Mouse (Mus musculus) frontal cortex, postnatal 14 days (tissue): ENCODE data around the gene Nup160.
A peak's percentile ranks its signal among the peaks of the same experiment; 100 is the strongest.

Experiments used
- DNase-seq, 2 experiments: peaks; one replicate each; pipeline ENCODE4 v3.0.0; 2022; ENCODE audit warnings: low spot score in 2 of 2

Gene Nup160

DNA sequence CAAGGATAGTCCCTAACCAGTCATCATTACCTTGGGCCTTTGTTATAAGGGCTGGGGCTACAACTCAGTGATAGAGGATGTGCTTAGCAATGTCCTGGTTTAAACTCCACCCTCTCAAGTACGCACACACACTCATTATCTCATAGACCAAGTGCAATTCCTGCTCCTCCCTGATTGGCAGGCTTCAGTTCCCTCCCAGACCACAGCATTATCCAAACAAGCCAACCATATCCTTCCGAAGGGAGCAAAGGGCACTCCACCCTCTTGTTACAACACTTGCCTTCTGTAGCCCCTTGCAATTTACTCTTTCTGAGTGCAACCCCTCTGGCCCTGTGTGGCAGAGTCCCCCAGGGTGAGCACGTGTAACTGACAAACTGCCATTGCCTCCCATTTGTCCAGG, 15.6 kb upstream of the Nup160 start:
- no peak for DNase-seq

DNA sequence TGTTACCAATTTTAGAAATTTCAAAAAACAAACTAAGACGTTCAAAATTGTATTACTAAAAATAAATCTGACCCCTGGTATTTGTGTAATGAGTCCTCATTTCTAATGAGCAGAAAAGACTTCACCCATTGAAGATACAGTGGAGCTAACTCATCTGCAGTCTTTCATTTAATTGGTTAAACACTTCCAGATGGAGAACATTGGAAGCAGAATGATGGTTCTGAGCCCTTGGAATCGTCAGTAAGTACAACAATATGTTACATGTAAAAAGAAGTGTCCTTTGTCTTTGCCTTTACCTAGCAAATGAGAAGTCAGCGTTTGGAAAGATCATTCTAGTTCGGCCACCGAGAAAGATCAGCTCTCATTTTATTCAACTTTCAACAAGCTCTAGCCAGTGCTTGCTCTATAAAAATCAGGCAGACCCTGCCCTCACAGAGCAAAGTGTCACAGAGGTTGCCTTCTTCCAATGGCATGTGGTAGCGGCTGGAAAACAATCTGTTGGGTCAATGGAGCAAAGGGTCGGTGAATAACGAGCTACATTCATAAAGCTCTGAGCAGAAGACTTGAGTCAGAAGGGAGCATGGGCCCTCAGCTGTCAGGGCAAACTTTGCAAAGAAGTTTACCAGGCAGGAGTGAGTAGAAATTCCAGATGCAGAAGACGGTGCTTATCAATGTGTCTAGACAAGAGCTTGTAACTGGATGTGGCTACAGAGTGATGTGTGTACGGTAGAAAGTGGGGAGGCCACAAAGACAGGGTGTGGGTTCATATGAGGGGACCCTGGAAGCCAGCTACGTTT, 10.2 kb upstream of the Nup160 start:
- DNase-seq, result no peak

- DNase-seq, result peak; percentile 15 to 19
These were observed 9.4 kb upstream of the Nup160 start for GRCm38 (mm10) chr2:90667388-90668265.

DNA sequence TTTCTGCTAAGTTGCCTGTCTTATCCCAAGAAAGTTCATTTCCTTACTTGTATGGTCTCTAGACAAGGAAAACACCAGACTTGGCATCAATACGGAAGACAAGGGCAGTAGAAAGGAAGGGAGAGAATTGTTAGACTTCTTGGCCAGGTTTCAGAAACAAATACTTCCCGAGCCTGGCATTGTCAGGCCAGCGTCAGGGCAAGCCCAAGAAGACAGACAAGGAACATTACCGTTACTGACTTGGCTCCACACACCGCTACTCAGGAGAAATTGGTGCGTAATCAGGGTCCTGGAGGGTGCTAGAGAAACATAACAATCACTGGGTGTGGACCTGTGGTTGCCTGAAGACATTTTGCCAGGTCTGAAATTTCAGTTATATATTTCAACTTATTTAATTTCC, 6.7 kb upstream of the Nup160 start:
- no peak for DNase-seq

- no peak for DNase-seq
These were observed 3.7 kb upstream of the Nup160 start for GRCm38 (mm10) chr2:90673339-90673738.

DNA sequence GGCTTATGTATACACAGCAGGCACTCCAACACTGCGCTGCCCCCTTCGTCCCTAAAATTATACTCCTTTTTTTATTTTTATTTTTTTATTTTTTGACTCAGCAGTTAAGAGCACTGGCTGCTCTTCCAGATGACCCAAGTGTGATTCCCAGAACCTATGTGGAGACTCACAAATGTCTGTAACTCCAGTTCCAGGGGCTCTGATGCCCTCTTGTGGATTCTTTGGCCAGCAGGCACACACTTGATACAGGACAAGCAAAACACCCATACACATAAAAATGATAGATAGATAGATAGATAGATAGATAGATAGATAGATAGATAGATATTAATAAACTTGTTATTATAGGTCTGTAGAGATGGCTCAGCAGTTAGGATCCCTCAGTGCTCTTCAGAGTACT, 2.5 kb upstream of the Nup160 start:
- no peak for DNase-seq

DNA sequence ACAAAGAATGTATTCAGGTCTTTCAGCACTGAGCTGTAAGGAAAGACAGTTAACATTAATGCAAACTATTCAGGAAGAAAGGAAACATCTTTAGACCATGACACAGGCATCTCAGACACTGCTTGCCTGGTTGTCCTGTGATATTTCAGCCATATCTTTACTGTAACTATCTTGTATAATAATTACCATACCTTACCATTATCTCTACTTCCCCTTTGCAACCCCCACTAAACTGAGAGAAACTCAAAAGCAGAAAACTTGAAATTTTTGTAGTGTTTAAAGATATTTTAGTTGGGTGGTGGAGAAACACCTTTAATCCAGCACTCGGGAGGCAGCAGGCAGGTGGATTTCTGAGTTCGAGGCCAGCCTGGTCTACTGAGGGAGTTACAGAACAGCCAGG, 1.5 kb upstream of the Nup160 start:
- no peak for DNase-seq

DNA sequence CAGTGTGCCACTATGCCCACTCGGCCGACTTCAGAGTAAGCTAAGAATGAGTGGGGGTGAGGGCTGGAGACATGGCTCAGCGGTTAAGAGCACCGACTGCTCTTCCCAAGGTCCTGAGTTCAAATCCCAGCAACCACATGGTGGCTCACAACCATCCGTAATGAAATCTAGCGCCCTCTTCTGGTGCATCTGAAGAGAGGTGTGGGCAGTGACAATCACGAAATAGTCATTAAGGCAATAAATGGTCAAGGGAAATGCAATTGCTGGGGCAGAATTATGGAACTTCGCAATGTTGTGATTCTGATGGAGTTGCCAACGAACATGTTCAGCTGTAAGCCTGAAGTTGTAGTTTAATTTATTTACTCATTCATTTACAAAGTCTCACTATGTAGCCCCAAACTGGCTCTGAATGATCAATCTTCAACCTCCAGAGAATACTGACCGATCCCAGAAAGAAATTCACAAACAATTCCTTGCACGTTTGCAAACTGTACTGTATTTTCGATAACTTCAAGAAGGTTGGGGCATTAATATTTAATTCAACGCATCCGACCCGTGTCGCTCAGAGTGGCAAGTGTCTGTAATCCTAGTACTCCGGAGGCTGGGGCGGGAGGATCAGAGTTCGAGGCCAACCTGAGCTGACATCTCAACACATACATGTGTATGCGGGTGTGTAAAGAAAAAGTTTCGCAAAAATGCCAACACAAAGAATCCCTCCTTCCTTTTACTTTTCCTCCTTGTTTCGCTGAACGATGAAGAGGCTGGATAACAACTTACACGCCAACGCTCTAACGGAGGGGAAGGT, 1.4 kb downstream of the Nup160 start:
- DNase-seq, result no peak

DNA sequence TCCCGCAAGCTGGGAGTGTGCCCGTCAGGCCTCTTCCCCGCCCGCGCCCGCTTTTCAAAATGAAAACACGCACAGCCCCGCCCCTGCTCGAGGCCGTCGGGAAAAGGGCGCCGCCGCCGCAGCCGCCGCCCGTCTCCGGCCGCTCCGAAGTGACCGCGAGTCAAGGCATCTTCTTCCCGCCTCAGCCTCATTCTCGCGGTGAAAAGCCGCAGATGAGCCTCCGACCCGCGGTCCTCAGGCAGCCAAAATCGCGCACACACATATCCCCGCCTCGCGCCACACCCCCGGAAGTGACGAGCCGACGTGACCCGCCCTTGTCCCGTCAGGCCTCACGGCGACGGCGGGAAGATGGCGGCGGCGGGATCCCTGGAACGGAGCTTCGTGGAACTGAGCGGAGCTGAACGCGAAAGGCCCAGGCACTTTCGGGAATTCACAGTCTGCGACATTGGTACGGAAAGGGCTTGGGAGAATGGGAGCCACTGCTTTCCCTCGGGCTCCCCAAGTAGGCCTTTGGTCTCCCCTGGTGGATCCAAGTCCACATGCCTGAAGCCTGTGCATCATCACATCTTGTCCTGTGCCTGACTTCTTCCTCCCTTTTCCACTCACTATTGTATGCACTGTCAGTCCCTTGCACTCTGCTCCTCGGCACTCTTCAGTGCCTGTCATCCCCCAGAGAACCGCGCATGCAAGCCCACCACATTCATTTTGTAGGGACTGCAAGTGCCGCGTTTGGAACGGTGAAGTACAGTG, 2.2 kb downstream of the Nup160 start:
- peak; percentile 84 to 87 for DNase-seq

DNA sequence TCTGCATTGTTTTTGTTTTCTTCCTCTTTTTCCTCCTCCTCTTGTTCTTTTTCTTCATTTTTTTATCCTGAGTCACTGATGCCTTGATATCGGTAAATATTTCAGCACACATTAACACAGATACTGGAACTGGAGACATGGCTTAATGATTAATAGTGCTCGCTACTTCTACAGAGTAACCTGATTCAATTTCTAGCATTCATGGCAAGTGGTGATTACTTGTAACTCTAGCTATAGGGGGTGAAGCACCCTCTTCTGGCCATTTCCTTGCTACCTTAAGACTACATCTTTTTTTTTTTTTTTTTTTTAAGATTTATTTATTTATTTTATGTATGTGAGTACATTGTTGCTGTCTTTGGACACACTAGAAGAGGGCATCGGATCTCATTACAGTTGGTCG, 23.9 kb downstream of the Nup160 start:
- DNase-seq, result no peak

GRCm38 (mm10) chr2:90708548-90708947, 31.5 kb downstream of the Nup160 start:
- DNase-seq, result no peak

GRCm38 (mm10) chr2:90715555-90716092, 38.6 kb downstream of the Nup160 start:
- no peak for DNase-seq

- no peak for DNase-seq
These were observed 40.4 kb downstream of the Nup160 start for GRCm38 (mm10) chr2:90717366-90717765.

- DNase-seq, result no peak
These were observed 40.9 kb downstream of the Nup160 start for GRCm38 (mm10) chr2:90717948-90718347.

- DNase-seq, result no peak
These were observed 49.8 kb downstream of the Nup160 start for GRCm38 (mm10) chr2:90726818-90727217.

- no peak for DNase-seq
These were observed 58.3 kb downstream of the Nup160 start for GRCm38 (mm10) chr2:90735326-90735725.

GRCm38 (mm10) chr2:90738801-90739200, 61.8 kb downstream of the Nup160 start:
- DNase-seq, result no peak

DNA sequence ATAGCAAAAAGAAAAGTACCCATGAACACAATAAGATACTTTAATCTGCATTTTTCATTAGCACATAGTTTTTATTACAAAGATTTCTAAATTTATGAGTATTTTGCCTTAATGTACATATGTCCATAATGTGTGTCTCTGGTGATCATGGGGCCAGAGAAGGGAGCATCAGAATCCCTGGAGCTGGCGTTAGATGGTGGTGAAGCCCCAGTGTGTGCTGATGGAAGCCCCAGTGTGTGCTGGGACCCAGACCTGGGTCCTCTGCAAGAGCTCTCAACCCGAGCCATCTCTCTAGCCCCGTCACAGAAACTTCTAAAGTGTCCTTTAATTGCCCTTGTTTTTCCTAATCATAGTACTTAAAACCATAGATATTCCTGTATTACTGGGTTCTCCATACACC, 62.3 kb downstream of the Nup160 start:
- DNase-seq, result no peak

GRCm38 (mm10) chr2:90739921-90740320, 62.9 kb downstream of the Nup160 start:
- no peak for DNase-seq

DNA sequence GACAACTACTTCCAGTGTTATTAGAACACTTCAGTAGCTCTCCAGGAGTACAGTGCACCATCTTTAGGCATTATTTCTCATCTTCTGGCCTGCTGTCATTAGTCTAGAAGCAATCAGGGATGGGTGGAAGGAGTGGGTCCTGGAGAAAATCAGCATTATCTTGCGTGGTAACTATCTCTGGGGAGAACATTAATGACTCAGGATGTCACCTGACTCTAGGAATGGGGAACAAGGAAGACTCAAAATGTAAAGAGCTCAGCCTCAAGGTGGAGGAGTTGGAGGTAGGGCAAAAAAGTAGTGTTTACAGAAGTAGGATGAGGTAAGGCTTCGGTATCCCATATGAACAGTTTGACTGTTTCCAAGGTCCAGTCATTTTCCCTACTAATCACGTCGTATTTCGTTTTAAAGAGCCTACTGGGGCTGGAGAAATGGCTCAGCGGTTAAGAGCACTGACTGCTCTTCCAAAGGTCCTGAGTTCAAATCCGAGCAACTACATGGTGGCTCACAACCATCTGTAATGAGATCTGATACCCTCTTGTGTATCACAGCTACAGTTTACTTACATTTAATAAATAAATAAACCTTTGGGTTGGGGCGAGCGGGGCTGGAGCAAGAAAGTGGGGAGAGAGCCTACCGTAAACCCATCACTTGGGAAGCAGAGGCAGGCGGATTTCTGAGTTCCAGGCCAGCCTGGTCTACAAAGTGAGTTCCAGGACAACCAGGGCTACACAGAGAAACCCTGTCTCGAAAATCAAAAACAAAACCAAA, 67.5 kb downstream of the Nup160 start:
- no peak for DNase-seq
